Mouse (Mus musculus): ENCODE measurements around the gene Chordc1.
"Not testable (repeated sequence)": the region's sequence is repeated elsewhere in the genome, so short reads cannot be mapped to it uniquely, and the experiment has no call there.

The Chordc1 gene

DNA sequence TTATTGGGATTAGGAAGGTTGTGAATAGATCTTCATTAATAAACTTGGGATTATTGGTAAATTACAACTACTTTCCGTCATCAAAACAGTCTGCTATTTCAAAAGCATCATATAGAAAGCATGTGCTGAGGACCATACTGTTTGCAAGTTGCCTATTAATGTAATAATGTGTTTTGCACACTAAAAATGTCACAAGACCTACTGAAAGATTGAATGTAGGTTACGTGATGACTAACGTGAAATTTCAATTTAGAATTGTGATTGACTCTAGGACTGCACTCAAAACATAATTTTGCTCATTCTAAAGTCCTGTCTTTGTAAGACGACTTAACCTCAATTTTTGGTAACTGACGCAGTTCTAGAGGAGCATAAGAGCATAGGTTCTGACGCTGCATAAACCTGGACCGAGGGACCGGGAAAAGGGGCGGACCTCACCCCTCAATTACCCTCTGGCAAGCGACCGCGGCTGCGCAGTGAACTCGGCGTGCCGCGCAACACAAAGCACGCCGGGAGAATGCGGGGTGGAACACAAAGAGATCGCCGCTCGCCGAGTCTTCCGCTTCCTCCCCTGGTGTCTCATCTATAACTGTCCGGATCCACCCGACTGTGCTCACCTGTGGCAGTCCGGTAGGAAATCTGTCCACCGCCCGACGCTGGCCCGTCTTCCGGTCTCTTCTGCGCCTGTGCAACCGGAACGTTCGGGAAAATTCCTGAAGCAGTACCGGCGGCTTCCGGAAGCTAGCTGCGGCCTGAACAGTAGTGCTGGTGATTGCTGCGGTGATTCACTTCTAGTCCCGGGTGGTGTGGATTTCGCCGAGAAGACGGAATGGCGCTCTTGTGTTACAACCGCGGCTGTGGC, at the start of gene Chordc1:
Gene Chordc1, plus strand, starts transcription at position 555 of the 859 bp plus-strand sequence.
- peak; percentile 97 for DNase-seq (ENCODE audit: extremely low read depth, low read depth)

DNA sequence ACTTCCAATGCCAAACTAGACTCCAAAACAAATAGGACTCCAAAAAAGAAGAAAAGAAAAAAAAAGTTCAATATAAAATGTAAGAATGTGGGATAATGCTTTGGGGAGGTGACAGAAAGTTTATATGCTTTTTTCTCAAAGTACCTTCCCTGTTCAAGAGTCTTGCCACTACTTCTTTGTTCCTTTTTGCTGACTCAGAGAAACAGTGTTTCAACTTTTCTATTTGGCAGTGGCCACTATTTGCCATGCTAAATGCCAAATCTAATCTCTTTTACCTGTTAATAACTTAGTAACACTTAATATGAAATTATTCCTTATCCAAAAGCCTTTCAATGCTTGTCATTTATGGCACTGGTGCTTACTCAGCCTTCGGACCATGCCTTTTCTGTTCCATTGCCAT, 16.0 kb upstream of the Chordc1 start:
- DNase-seq (ENCODE audit: extremely low read depth, low read depth), result no peak

DNA sequence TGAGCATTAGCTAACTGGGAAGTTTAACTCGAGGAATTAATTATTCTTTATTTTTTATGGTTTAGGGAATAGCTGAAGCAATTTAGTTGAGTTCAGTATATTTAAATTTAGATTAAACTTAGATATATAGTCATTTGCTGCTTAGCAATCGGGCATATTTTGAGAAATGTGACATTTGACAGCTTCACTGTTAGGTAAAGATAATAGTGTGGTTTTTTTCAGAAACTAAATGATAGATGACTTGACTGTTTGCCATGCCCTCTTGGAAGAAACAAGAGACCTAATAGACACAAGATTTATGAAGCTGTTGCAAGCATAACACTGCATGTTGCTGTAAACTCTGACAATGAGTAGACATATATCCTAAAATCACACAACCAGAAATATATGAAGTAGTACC, 15.1 kb upstream of the Chordc1 start:
- DNase-seq (ENCODE audit: extremely low read depth, low read depth), result no peak

DNA sequence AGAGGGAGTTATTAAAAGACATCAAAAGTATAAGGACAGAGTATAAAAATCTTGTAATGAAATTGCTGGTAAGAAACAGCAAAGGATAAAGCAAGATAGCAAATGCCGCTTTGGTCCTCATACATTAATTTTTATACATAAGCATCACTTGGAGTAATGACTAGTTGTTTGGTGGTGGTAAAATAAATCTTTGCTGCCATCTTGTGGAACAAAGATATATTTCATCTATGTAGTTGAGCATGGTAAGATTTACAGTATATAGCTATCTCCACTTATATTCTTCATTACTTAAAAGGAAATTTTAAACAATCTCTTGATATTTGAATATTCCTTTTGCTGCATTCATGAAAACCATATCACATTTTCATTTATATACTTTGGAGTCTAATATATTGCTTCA, 14.4 kb upstream of the Chordc1 start:
- peak; percentile 57 for DNase-seq (ENCODE audit: extremely low read depth, low read depth)

DNA sequence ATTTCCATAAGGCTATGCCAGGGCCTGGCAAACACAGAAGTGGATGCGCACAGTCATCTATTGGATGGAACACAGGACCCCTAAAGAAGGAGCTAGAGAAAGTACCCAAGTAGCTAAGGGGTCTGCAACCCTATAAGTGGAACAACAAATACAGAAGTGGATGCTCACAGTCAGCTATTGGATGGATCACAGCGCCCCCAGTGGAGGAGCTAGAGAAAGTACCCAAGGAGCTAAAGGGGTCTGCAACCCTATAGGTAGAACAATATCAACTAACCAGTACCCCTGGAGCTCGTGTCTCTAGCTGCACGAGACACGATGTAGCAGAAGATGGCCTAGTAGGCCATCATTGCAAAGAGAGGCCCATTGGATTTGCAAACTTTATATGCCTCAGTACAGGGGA, 13.2 kb upstream of the Chordc1 start:
- not testable (repeated sequence) for DNase-seq (ENCODE audit: extremely low read depth, low read depth)

DNA sequence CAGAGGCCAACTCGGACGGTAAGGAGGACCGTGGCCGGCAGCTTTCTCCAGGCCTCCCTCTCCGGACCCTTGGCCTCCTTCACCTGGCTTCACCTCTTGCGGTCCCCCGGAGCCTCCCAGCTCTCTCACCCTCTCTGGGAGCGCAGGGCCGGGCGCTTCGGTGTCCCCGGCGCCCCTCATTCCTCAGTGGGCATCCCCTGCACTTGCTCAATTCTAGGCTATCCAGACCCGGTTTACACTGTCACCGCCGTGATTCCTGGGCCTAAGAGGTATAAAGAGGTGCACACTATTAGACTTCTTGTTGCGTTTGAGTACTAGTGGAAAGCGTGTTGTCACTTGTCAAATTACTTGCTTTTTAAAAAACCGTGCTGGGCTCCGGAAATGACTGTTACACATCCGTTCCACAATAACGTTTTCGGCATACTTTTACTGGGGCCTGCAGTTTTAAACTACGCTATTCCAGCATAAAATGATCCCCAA, 558 bp downstream of the Chordc1 start:
- peak; percentile 26 for DNase-seq (ENCODE audit: extremely low read depth, low read depth)

DNA sequence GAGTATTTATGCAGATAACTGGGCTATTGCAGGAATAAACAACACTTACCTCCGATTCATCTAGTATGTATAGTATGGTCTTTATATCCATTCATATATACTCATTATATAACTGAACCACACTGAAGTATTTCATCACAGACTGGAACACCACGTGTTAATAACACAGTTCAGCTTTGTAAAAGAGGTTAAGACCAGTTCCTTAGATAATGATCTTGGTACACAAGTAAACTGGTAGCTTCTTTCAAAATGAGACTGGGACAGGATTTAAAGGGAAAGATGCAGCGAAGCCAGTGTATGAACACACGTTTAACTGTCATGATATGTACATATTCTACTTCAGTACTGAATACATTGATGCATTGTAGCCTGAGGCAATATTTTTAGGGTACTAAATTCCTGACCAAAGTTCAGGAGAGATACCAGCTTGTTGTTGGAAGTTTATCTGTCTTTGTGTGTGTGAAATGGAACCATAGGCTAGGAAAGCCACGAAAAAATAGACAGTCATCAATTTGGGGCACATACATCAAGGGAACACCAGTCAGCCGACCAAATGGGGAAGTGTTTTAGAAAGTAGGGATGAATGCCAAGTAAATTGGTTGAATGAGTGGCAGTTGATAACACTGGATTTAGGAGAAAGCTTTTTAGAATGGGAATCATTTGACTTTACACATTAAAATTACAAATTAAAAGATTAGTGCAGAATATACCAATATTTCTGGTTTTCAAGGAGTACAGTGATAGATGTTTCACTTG, 1.3 kb downstream of the Chordc1 start:
- peak; percentile 84 for DNase-seq (ENCODE audit: extremely low read depth, low read depth)

DNA sequence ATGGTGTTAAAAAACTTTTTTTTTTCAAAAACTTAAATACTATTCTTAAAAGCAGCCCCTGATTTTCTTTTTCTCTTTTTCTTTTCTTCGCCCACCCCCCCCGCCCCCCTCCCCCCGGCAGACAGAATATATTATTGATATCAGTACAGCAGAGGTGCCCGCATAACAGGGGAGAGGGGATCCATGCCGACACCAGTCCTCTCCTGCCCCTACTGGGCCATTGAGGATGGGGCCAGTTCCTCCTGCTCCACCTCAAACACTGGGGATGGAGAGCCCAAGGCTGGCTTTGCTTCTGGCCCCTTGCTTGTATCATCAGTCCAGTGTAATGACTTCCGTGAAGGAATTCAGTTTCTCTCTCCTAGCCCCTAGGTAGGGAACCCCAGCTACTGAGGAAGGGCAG, 6.4 kb downstream of the Chordc1 start:
- DNase-seq (ENCODE audit: extremely low read depth, low read depth), result no peak

DNA sequence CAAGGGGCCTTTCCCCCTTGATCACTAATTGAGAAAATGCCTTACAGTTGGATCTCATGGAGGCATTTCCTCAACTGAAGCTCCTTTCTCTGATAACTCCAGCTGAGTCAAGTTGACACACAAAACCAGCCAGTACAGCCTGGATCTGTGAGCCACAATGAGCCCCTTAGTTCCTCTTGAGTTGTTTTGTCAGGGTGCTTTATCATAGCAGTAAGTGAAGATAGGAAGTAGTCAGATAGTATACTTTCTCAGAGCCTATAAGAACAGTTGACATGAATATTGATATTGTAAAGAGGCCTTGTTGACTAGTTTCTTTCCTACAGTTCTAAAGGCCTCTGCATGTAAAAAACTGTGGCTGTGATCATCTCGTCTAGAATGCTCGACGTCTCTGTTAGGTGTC, 28.1 kb downstream of the Chordc1 start:
- DNase-seq (ENCODE audit: extremely low read depth, low read depth), result peak; percentile 36

Data from MEL-GATA-1-ER (cell line).